Mouse (Mus musculus) 416B (cell line): Measurements from ENCODE around the gene Vwce.

Experiments used
- DNase-seq: peaks from one replicate; pipeline ENCODE4 v3.0.0; 2011; ENCODE audit warnings: low read depth

The Vwce gene

GRCm38 (mm10) chr19:10645616-10646015 is 11.6 kb downstream of the Vwce start:
- peak; percentile 22 for DNase-seq

GRCm38 (mm10) chr19:10648156-10648555 is 14.1 kb downstream of the Vwce start:
- no peak for DNase-seq

GRCm38 (mm10) chr19:10656058-10656457 is 22.0 kb downstream of the Vwce start:
- no peak for DNase-seq

GRCm38 (mm10) chr19:10657742-10658141 is 23.7 kb downstream of the Vwce start:
- no peak for DNase-seq

GRCm38 (mm10) chr19:10658406-10658805 is 24.4 kb downstream of the Vwce start:
- no peak for DNase-seq

- DNase-seq: peak; percentile 11
These were observed 27.4 kb downstream of the Vwce start for GRCm38 (mm10) chr19:10661373-10661772.

GRCm38 (mm10) chr19:10661919-10662318 is 27.9 kb downstream of the Vwce start:
- DNase-seq: peak; percentile 38

- DNase-seq: peak; percentile 28
These were observed 28.7 kb downstream of the Vwce start for GRCm38 (mm10) chr19:10662665-10663064.

GRCm38 (mm10) chr19:10665093-10665492 is 31.1 kb downstream of the Vwce start:
- DNase-seq: no peak

- peak; percentile 65 for DNase-seq
These were observed 31.5 kb downstream of the Vwce start for GRCm38 (mm10) chr19:10665499-10665898.

- no peak for DNase-seq
These were observed 37.3 kb downstream of the Vwce start for GRCm38 (mm10) chr19:10671319-10671718.

- no peak for DNase-seq
These were observed 37.9 kb downstream of the Vwce start for GRCm38 (mm10) chr19:10671854-10672417.

GRCm38 (mm10) chr19:10673275-10673674 is 39.3 kb downstream of the Vwce start:
- no peak for DNase-seq

- no peak for DNase-seq
These were observed 42.6 kb downstream of the Vwce start for GRCm38 (mm10) chr19:10676656-10677055.

GRCm38 (mm10) chr19:10677915-10678771 is 44.1 kb downstream of the Vwce start, which contains the start of gene Pga5:
TSS of gene Pga5 (minus strand) at chr19:10678071.
- peak; percentile 80 for DNase-seq

- no peak for DNase-seq
These were observed 44.7 kb downstream of the Vwce start for GRCm38 (mm10) chr19:10678772-10679067.

- DNase-seq: peak; percentile 61
These were observed 47.6 kb downstream of the Vwce start for GRCm38 (mm10) chr19:10681571-10681970.

GRCm38 (mm10) chr19:10685081-10685480 is 51.1 kb downstream of the Vwce start:
- no peak for DNase-seq

GRCm38 (mm10) chr19:10685727-10686126 is 51.7 kb downstream of the Vwce start:
- no peak for DNase-seq

- DNase-seq: peak; percentile 90
These were observed 54.7 kb downstream of the Vwce start, which contains the start of gene Vps37c for GRCm38 (mm10) chr19:10688537-10689352. TSS of gene Vps37c (plus strand) at chr19:10688735.

GRCm38 (mm10) chr19:10689470-10690166 is 55.6 kb downstream of the Vwce start:
- DNase-seq: no peak

GRCm38 (mm10) chr19:10690336-10690735 is 56.3 kb downstream of the Vwce start:
- peak; percentile 66 for DNase-seq
